Mouse (Mus musculus) lung, postnatal 0 days (tissue): ENCODE results near the gene Ccdc103. TPM values are rescaled to one million over a fixed set of nuclear protein-coding genes. Genes with fewer than 3 reads are reported as not detected.
A peak's percentile ranks its signal among the peaks of the same experiment; 100 is the strongest.

Experiments used
- ATAC-seq: fragments of 200-750 bp; cut with Nextera tagmentation; 2 replicates; pipeline ENCODE4 v1.8.0; 2017; ENCODE audit warnings: moderate library complexity
- DNase-seq: peaks from one replicate; pipeline ENCODE4 v3.0.0-alpha.2; 2016; ENCODE audit warnings: low spot score
- H3K27ac ChIP-seq: fragments of 300-500 bp; sonication (generic); 2 replicates; pipeline ENCODE4 v1.5.1; 2014; ENCODE audit warnings: antibody characterized with exemption, mild to moderate bottlenecking, low read length, mixed read lengths
- H3K27me3 ChIP-seq: fragments of 300-500 bp; sonication (generic); replicated peaks from 2 replicates; pipeline ENCODE4 v1.6.1; 2014; ENCODE audit warnings: low read length, mixed read lengths; ENCODE audit not compliant: insufficient read depth
- H3K36me3 ChIP-seq: fragments of 300-500 bp; sonication (generic); 2 replicates; pipeline ENCODE4 v1.6.1; 2014; ENCODE audit warnings: low read length, mixed read lengths; ENCODE audit not compliant: insufficient read depth
- H3K4me1 ChIP-seq: fragments of 300-500 bp; sonication (generic); 2 replicates; pipeline ENCODE4 v1.6.1; 2014; ENCODE audit warnings: antibody characterized with exemption, low read depth, low read length, mixed read lengths; ENCODE audit not compliant: insufficient read depth
- H3K4me2 ChIP-seq: fragments of 300-500 bp; sonication (generic); replicated peaks from 2 replicates; pipeline ENCODE4 v1.6.1; 2014; ENCODE audit warnings: low read depth, mild to moderate bottlenecking, low read length, moderate library complexity, mixed read lengths
- H3K4me3 ChIP-seq: fragments of 300-500 bp; sonication (generic); 2 replicates; pipeline ENCODE4 v1.5.1; 2014; ENCODE audit warnings: low read depth, low read length
- H3K9ac ChIP-seq: fragments of 300-500 bp; sonication (generic); replicated peaks from 2 replicates; pipeline ENCODE4 v1.6.1; 2014; ENCODE audit warnings: low read depth, mild to moderate bottlenecking
- H3K9me3 ChIP-seq: fragments of 300-500 bp; sonication (generic); 2 replicates; pipeline ENCODE4 v1.6.1; 2016; ENCODE audit warnings: low read length, mixed read lengths
- CTCF ChIP-seq: IDR thresholded peaks from 2 replicates; pipeline ENCODE4 v1.5.1; 2016; ENCODE audit warnings: antibody characterized with exemption, mild to moderate bottlenecking
- EP300 ChIP-seq: IDR thresholded peaks from 2 replicates; pipeline ENCODE4 v1.6.1; 2016; ENCODE audit warnings: antibody characterized with exemption, mild to moderate bottlenecking, control low read depth
- WGBS: fragments of 180-500 bp; shearing (Covaris S2); extraction: QIAGEN DNeasy Blood & Tissue Kit; methylation state at CpG from one replicate; pipeline ENCODE4 v1.1.7; 2014; 5-methylcytosine and 5-hydroxymethylcytosine counted together
- polyA plus RNA-seq: library from polyadenylated mRNA; unstranded; fragments of >200 nt; fragmentation: Nextera tagmentation; extraction: Ambion mirVana; gene quantifications from 2 replicates; pipeline ENCODE4 v1.2.1, GENCODE M21; 2015

Gene Ccdc103
- 3.9 and 4.4 TPM in 2 replicates for polyA plus RNA-seq

GRCm38 (mm10) chr11:102880585-102881313 is at the start of gene Ccdc103, which contains the start of gene Eftud2:
Gene Ccdc103 (plus strand): TSS chr11:102881204.
Gene Eftud2 (minus strand): TSS chr11:102880985.
- Histone ChIP-seq H3K27me3 (no peaks in the 10 kb centered on the region), H3K9me3 (no peaks in the 10 kb centered on the region), H3K36me3 (0 out of 2 replicates have a peak, but pooled peaks cover 12% of the 10 kb centered on the region), H3K4me2 (peak within 1 kb of the TSS; percentile 69), H3K4me1 (no peaks in the 10 kb centered on the region), H3K4me3 (peak within 1 kb of the TSS; percentile 72), H3K9ac (peak within 1 kb of the TSS; percentile 71), H3K27ac (peak within 1 kb of the TSS; percentile 72)
- WGBS: under 1% methylated on average over 62 of the region's 62 CpGs
- ATAC-seq (peak; percentile 96), DNase-seq (peak; percentile 96)
- no peak for TF ChIP-seq CTCF
- TF ChIP-seq EP300: peak; percentile 90

GRCm38 (mm10) chr11:102832700-102833297 is 48.2 kb upstream of the Ccdc103 start:
- DNase-seq (peak; percentile 42), ATAC-seq (peak; percentile 52)
- no peak; the same call in 1 of the 2 replicates for TF ChIP-seq CTCF
- TF ChIP-seq EP300: no peak
- no peaks in the 10 kb centered on the region for H3K9me3 ChIP-seq
- no peaks in the 10 kb centered on the region for H3K27me3 ChIP-seq
- 0 out of 2 replicates have a peak overlapping the region, but pooled peaks have one; percentile 5 for H3K4me2 ChIP-seq
- 0 out of 2 replicates have a peak overlapping the region, but pooled peaks have one; percentile 14 for H3K27ac ChIP-seq
- no peaks in the 10 kb centered on the region for H3K4me1 ChIP-seq
- 49% methylated on average over 18 of the region's 18 CpGs for WGBS
- no peak overlapping the region for H3K9ac ChIP-seq
- no peaks in the 10 kb centered on the region for H3K36me3 ChIP-seq
- no peak overlapping the region for H3K4me3 ChIP-seq

GRCm38 (mm10) chr11:102834219-102834618 is 46.8 kb upstream of the Ccdc103 start:
- ATAC-seq (peak; percentile 59), DNase-seq (peak; percentile 22)
- no peaks in the 10 kb centered on the region for H3K9me3 ChIP-seq
- 0 out of 2 replicates have a peak overlapping the region, but pooled peaks have one; percentile 3 for H3K27ac ChIP-seq
- no peak overlapping the region for H3K9ac ChIP-seq
- H3K4me1 ChIP-seq: no peaks in the 10 kb centered on the region
- no peak overlapping the region for H3K4me3 ChIP-seq
- no peak overlapping the region for H3K4me2 ChIP-seq
- peaks cover 8% of the 10 kb centered on the region; the same call in 1 of the 2 replicates for H3K36me3 ChIP-seq
- TF ChIP-seq CTCF (no peak), EP300 (no peak)
- 72% methylated on average over 10 of the region's 10 CpGs for WGBS
- no peaks in the 10 kb centered on the region for H3K27me3 ChIP-seq

GRCm38 (mm10) chr11:102835549-102835948 is 45.5 kb upstream of the Ccdc103 start, which contains the start of gene Higd1b:
Gene Higd1b (plus strand): TSS chr11:102835849.
- no peak within 1 kb of the TSS for H3K4me3 ChIP-seq
- H3K36me3 ChIP-seq: peaks cover 8% of the 10 kb centered on the region; the same call in 1 of the 2 replicates
- H3K4me1 ChIP-seq: no peaks in the 10 kb centered on the region
- no peaks in the 10 kb centered on the region for H3K27me3 ChIP-seq
- H3K9ac ChIP-seq: no peak within 1 kb of the TSS; the same call in 1 of the 2 replicates
- no peaks in the 10 kb centered on the region for H3K9me3 ChIP-seq
- 54% methylated on average over 4 of the region's 4 CpGs for WGBS
- ATAC-seq: 0 out of 2 replicates have a peak, but pooled peaks have one; percentile 3
- 0 out of 2 replicates have a peak within 1 kb of the TSS, but pooled peaks have one; percentile 3 for H3K4me2 ChIP-seq
- peak; percentile 29 for DNase-seq
- TF ChIP-seq EP300: no peak
- no peak for TF ChIP-seq CTCF
- H3K27ac ChIP-seq: peak within 1 kb of the TSS; percentile 49

GRCm38 (mm10) chr11:102836146-102836545 is 44.9 kb upstream of the Ccdc103 start:
- no peaks in the 10 kb centered on the region for H3K4me1 ChIP-seq
- no peaks in the 10 kb centered on the region for H3K27me3 ChIP-seq
- DNase-seq (no peak), ATAC-seq (no peak)
- H3K9me3 ChIP-seq: no peaks in the 10 kb centered on the region
- H3K36me3 ChIP-seq: peaks cover 10% of the 10 kb centered on the region; the same call in 1 of the 2 replicates
- no peak overlapping the region for H3K4me3 ChIP-seq
- 74% methylated on average over 9 of the region's 9 CpGs for WGBS
- TF ChIP-seq EP300: no peak
- TF ChIP-seq CTCF: no peak
- no peak overlapping the region for H3K4me2 ChIP-seq
- no peak overlapping the region; the same call in 1 of the 2 replicates for H3K9ac ChIP-seq
- H3K27ac ChIP-seq: peak overlapping the region; percentile 49

- TF ChIP-seq EP300 (no peak), CTCF (no peak)
- Histone ChIP-seq H3K4me3 (no peak overlapping the region), H3K27ac (peak overlapping the region; percentile 38; the same call in 1 of the 2 replicates), H3K4me2 (peak overlapping the region; percentile 12; the same call in 1 of the 2 replicates), H3K9me3 (no peaks in the 10 kb centered on the region), H3K36me3 (peaks cover 12% of the 10 kb centered on the region; the same call in 1 of the 2 replicates), H3K4me1 (no peaks in the 10 kb centered on the region), H3K9ac (0 out of 2 replicates have a peak overlapping the region, but pooled peaks have one; percentile 5), H3K27me3 (no peaks in the 10 kb centered on the region)
- ATAC-seq: no peak
- WGBS: 88% methylated on average over 1 of the region's 1 CpGs
- DNase-seq: no peak
These were observed 43.6 kb upstream of the Ccdc103 start for GRCm38 (mm10) chr11:102837385-102837784.
